8 mouse cellular contexts compared by ENCODE assay signal in the genomic region with DNA sequence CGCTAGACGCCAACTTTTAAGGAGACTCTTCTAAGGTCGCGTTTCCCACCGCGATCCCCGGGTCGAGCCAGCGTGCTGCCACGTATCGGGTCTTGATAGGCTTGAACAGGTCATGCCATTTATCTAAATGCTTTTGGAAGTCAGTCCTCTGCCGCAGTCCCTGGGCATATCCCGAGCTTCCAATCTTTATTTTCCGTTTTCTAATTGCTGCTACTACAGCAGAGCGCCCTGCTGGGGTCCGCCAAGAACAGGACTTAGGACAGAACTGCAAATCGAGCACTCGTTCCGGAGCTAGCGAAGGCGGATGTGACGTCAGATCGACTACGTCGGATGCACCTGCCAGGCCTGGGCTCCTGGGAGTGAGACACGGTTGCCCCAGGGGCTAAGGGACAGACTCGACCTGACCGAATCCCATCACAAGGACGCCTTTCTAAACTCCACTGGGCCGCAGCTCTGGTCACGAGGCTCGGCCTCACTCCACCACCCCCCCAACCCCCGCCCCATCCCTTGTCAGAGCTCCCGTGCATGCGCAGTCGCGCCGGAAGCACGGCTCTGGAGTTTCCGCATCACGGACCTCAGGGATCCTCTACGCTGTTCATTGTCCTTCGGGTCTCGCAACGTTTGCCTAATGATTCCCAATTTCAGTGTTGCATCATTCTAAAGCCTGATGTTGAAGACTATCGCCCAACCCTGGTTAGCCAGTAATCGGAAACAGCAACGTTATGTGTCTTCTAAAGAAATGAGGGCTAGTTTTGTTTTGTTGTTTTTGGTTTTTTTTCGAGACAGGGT. TPM values are rescaled to one million over a fixed set of nuclear protein-coding genes. Genes with fewer than 3 reads are reported as not detected.
DNase-seq lines count a peak whose midpoint lies in the region; ATAC-seq and TF ChIP-seq lines count a peak whose summit lies in the region.

No protein-coding gene starts in this region.

- H3K9me3 ChIP-seq in E14TG2a.4 (ENCODE audit: low read length) = peaks cover 9% of the 10 kb centered on the region
- no peaks in the 10 kb centered on the region for H3K9me3 ChIP-seq in forebrain, embryonic 12.5 days
- no peaks in the 10 kb centered on the region for H3K9me3 ChIP-seq in heart, postnatal 0 days (replicated peaks; ENCODE audit: control insufficient read depth, low read length)
- H3K9me3 ChIP-seq in liver, postnatal 0 days (ENCODE audit: low read length) = no peaks in the 10 kb centered on the region
- H3K9me3 ChIP-seq in neural tube, embryonic 14.5 days (ENCODE audit: control insufficient read depth, low read length) = no peaks in the 10 kb centered on the region

- TF ChIP-seq CTCF in E14TG2a.4 (conservative IDR thresholded peaks at IDR 0.05; ENCODE audit: low read length) = no peak
- no peak for TF ChIP-seq CTCF in heart, postnatal 0 days (IDR thresholded peaks at IDR 0.05; ENCODE audit: low read depth)
- TF ChIP-seq CTCF in liver, postnatal 0 days (IDR thresholded peaks at IDR 0.05; ENCODE audit: low read depth) = no peak

- 3% methylated on average over 49 of the region's 49 CpGs for WGBS in forebrain, embryonic 12.5 days
- under 1% methylated on average over 49 of the region's 49 CpGs for whole genome bisulfite sequencing in heart, postnatal 0 days
- under 1% methylated on average over 49 of the region's 49 CpGs for WGBS in large intestine, adult 2 months
- WGBS in liver, postnatal 0 days (ENCODE audit: insufficient replicate concordance) = 1% methylated on average over 49 of the region's 49 CpGs
- WGBS in neural tube, embryonic 14.5 days = 1% methylated on average over 49 of the region's 49 CpGs

- H3K27ac ChIP-seq in forebrain, embryonic 12.5 days = peak overlapping the region; percentile 99
- H3K27ac ChIP-seq in heart, postnatal 0 days (ENCODE audit: low read depth) = peak overlapping the region; percentile 98
- H3K27ac ChIP-seq in liver, postnatal 0 days (ENCODE audit: low read depth) = peak overlapping the region; percentile 89
- H3K27ac ChIP-seq in neural tube, embryonic 14.5 days (ENCODE audit: low read depth, low read length) = peak overlapping the region; percentile 99

- H3K4me2 ChIP-seq in forebrain, embryonic 12.5 days = peak overlapping the region; percentile 71
- H3K4me2 ChIP-seq in heart, postnatal 0 days (ENCODE audit: low read depth, low read length) = peak overlapping the region; percentile 76
- H3K4me2 ChIP-seq in liver, postnatal 0 days (ENCODE audit: low read depth, low read length) = peak overlapping the region; percentile 71
- peak overlapping the region; percentile 65 for H3K4me2 ChIP-seq in neural tube, embryonic 14.5 days (ENCODE audit: low read depth, low read length)

- H3K36me3 ChIP-seq in E14TG2a.4 (ENCODE audit: insufficient read depth, low read length) = peaks cover 27% of the 10 kb centered on the region
- peaks cover 15% of the 10 kb centered on the region for H3K36me3 ChIP-seq in forebrain, embryonic 12.5 days (replicated peaks)
- peaks cover 6% of the 10 kb centered on the region; the same call in 1 of the 2 replicates for H3K36me3 ChIP-seq in heart, postnatal 0 days (replicated peaks; ENCODE audit: control insufficient read depth, insufficient read depth, low read length)
- peaks cover 8% of the 10 kb centered on the region for H3K36me3 ChIP-seq in liver, postnatal 0 days (replicated peaks; ENCODE audit: insufficient read depth, low read length)
- no peaks in the 10 kb centered on the region for H3K36me3 ChIP-seq in neural tube, embryonic 14.5 days (ENCODE audit: control insufficient read depth, insufficient read depth, low read length)

- 0 out of 2 replicates have a peak, but pooled peaks have one; percentile 33 for TF ChIP-seq EP300 in heart, postnatal 0 days (IDR thresholded peaks at IDR 0.05; ENCODE audit: low read depth)
- TF ChIP-seq EP300 in liver, postnatal 0 days (IDR thresholded peaks at IDR 0.05; ENCODE audit: low read depth) = no peak

- ATAC-seq in forebrain, embryonic 12.5 days (ENCODE audit: low FRiP score) = peak; percentile 95
- peak; percentile 95 for ATAC-seq in heart, postnatal 0 days (ENCODE audit: insufficient read depth, low read depth)
- ATAC-seq in liver, postnatal 0 days = peak; percentile 96
- ATAC-seq in neural tube, embryonic 14.5 days (ENCODE audit: low read depth) = peak; percentile 96

- DNase-seq in c-Kit-positive CD71-positive TER-119-positive erythroid progenitor cells, embryonic 14.5 days (ENCODE audit: low spot score) = peak; percentile 86
- peak; percentile 87 for DNase-seq in heart, postnatal 0 days (ENCODE audit: low spot score)
- DNase-seq in large intestine, adult 2 months (ENCODE audit: low read depth, low spot score) = peak; percentile 70
- peak; percentile 93 for DNase-seq in liver, postnatal 0 days
- DNase-seq in testis, postnatal 10 days (ENCODE audit: low spot score) = peak; percentile 90

- H3K9ac ChIP-seq in forebrain, embryonic 12.5 days = peak overlapping the region; percentile 66
- H3K9ac ChIP-seq in heart, postnatal 0 days (replicated peaks; ENCODE audit: low read depth, low read length) = peak overlapping the region; percentile 60
- H3K9ac ChIP-seq in liver, postnatal 0 days (replicated peaks) = peak overlapping the region; percentile 66
- H3K9ac ChIP-seq in neural tube, embryonic 14.5 days (replicated peaks; ENCODE audit: low read depth, low read length) = peak overlapping the region; percentile 70

- peaks cover 32% of the 10 kb centered on the region for H3K4me1 ChIP-seq in E14TG2a.4 (replicated peaks; ENCODE audit: low read depth, low read length)
- H3K4me1 ChIP-seq in forebrain, embryonic 12.5 days = peaks cover 16% of the 10 kb centered on the region
- H3K4me1 ChIP-seq in heart, postnatal 0 days (ENCODE audit: control insufficient read depth, insufficient read depth) = no peaks in the 10 kb centered on the region
- peaks cover 7% of the 10 kb centered on the region; the same call in 1 of the 2 replicates for H3K4me1 ChIP-seq in liver, postnatal 0 days (ENCODE audit: insufficient read depth)
- H3K4me1 ChIP-seq in neural tube, embryonic 14.5 days (ENCODE audit: control insufficient read depth, insufficient read depth, low read length) = 0 out of 2 replicates have a peak, but pooled peaks cover 2% of the 10 kb centered on the region

- H3K4me3 ChIP-seq in E14TG2a.4 (replicated peaks; ENCODE audit: low read length) = peak overlapping the region; percentile 77
- H3K4me3 ChIP-seq in forebrain, embryonic 12.5 days (replicated peaks) = peak overlapping the region; percentile 51
- peak overlapping the region; percentile 54 for H3K4me3 ChIP-seq in heart, postnatal 0 days (ENCODE audit: low read depth, low read length)
- peak overlapping the region; percentile 63 for H3K4me3 ChIP-seq in liver, postnatal 0 days (ENCODE audit: low read depth, low read length)
- peak overlapping the region; percentile 44 for H3K4me3 ChIP-seq in neural tube, embryonic 14.5 days (ENCODE audit: low read depth, low read length)

- no peaks in the 10 kb centered on the region for H3K27me3 ChIP-seq in E14TG2a.4 (ENCODE audit: insufficient read depth, low read length)
- no peaks in the 10 kb centered on the region for H3K27me3 ChIP-seq in forebrain, embryonic 12.5 days
- H3K27me3 ChIP-seq in heart, postnatal 0 days (ENCODE audit: control insufficient read depth, insufficient read depth, low read length) = no peaks in the 10 kb centered on the region
- no peaks in the 10 kb centered on the region for H3K27me3 ChIP-seq in liver, postnatal 0 days (ENCODE audit: insufficient read depth, low read length)
- H3K27me3 ChIP-seq in neural tube, embryonic 14.5 days (ENCODE audit: control insufficient read depth, insufficient read depth, low read length) = no peaks in the 10 kb centered on the region

RNA-seq across cellular contexts. Expression of gene Anp32e, which starts 21.9 kb away (rescaled TPM):
- 405 and 446 TPM in 2 replicates for polyA plus RNA-seq in forebrain, embryonic 12.5 days (2016; fragmentation: Nextera tagmentation; extraction: Ambion mirVana)
- 25.9 and 33.5 TPM in 2 replicates for total RNA-seq in heart, postnatal 0 days (2014; rRNA removed; ENCODE audit: low replicate concordance)
- 105 and 118 TPM in 2 replicates for polyA plus RNA-seq in heart, postnatal 0 days (2015; fragmentation: Nextera tagmentation; extraction: Ambion mirVana)
- 13.8 and 18.8 TPM in 2 replicates for polyA plus RNA-seq in large intestine, adult 2 months (2012; rRNA removed)
- polyA plus RNA-seq in liver, postnatal 0 days (2015; fragmentation: Nextera tagmentation; extraction: Ambion mirVana) = 92.0 and 98.4 TPM in 2 replicates
- 36.5 and 55.8 TPM in 2 replicates for polyA plus RNA-seq in neural tube, embryonic 14.5 days (2014; fragmentation: Nextera tagmentation; extraction: Ambion mirVana)

RNA-seq across cellular contexts. Expression of gene Plekho1, which starts 44.8 kb away (rescaled TPM):
- polyA plus RNA-seq in forebrain, embryonic 12.5 days (2016; fragmentation: Nextera tagmentation; extraction: Ambion mirVana) = 91.3 and 95.1 TPM in 2 replicates
- total RNA-seq in heart, postnatal 0 days (2014; rRNA removed; ENCODE audit: low replicate concordance) = 116 and 138 TPM in 2 replicates
- 74.9 and 94.8 TPM in 2 replicates for polyA plus RNA-seq in heart, postnatal 0 days (2015; fragmentation: Nextera tagmentation; extraction: Ambion mirVana)
- polyA plus RNA-seq in large intestine, adult 2 months (2012; rRNA removed) = 49.7 and 54.9 TPM in 2 replicates
- 10.7 and 11.7 TPM in 2 replicates for polyA plus RNA-seq in liver, postnatal 0 days (2015; fragmentation: Nextera tagmentation; extraction: Ambion mirVana)
- 45.5 and 49.2 TPM in 2 replicates for polyA plus RNA-seq in neural tube, embryonic 14.5 days (2014; fragmentation: Nextera tagmentation; extraction: Ambion mirVana)

RNA-seq across cellular contexts. Expression of gene Car14, which starts 46.5 kb away (rescaled TPM):
- polyA plus RNA-seq in forebrain, embryonic 12.5 days (2016; fragmentation: Nextera tagmentation; extraction: Ambion mirVana) = 26.3 and 32.1 TPM in 2 replicates
- 126 and 131 TPM in 2 replicates for total RNA-seq in heart, postnatal 0 days (2014; rRNA removed; ENCODE audit: low replicate concordance)
- 137 and 144 TPM in 2 replicates for polyA plus RNA-seq in heart, postnatal 0 days (2015; fragmentation: Nextera tagmentation; extraction: Ambion mirVana)
- 2.5 and 3.0 TPM in 2 replicates for polyA plus RNA-seq in large intestine, adult 2 months (2012; rRNA removed)
- polyA plus RNA-seq in liver, postnatal 0 days (2015; fragmentation: Nextera tagmentation; extraction: Ambion mirVana) = 15.2 and 17.3 TPM in 2 replicates
- 0.12 and 0.89 TPM in 2 replicates for polyA plus RNA-seq in neural tube, embryonic 14.5 days (2014; fragmentation: Nextera tagmentation; extraction: Ambion mirVana)

RNA-seq across cellular contexts. Expression of gene Aph1a, which starts 57.2 kb away (rescaled TPM):
- 32.2 and 37.5 TPM in 2 replicates for polyA plus RNA-seq in forebrain, embryonic 12.5 days (2016; fragmentation: Nextera tagmentation; extraction: Ambion mirVana)
- 121 and 138 TPM in 2 replicates for total RNA-seq in heart, postnatal 0 days (2014; rRNA removed; ENCODE audit: low replicate concordance)
- polyA plus RNA-seq in heart, postnatal 0 days (2015; fragmentation: Nextera tagmentation; extraction: Ambion mirVana) = 42.7 and 50.8 TPM in 2 replicates
- 172 and 175 TPM in 2 replicates for polyA plus RNA-seq in large intestine, adult 2 months (2012; rRNA removed)
- polyA plus RNA-seq in liver, postnatal 0 days (2015; fragmentation: Nextera tagmentation; extraction: Ambion mirVana) = 17.1 and 22.9 TPM in 2 replicates
- 27.3 and 35.4 TPM in 2 replicates for polyA plus RNA-seq in neural tube, embryonic 14.5 days (2014; fragmentation: Nextera tagmentation; extraction: Ambion mirVana)

RNA-seq across cellular contexts. Expression of gene BC028528, which starts 59.2 kb away (rescaled TPM):
- 8.4 and 10.1 TPM in 2 replicates for polyA plus RNA-seq in forebrain, embryonic 12.5 days (2016; fragmentation: Nextera tagmentation; extraction: Ambion mirVana)
- total RNA-seq in heart, postnatal 0 days (2014; rRNA removed; ENCODE audit: low replicate concordance) = 5.3 and 41.9 TPM in 2 replicates
- polyA plus RNA-seq in heart, postnatal 0 days (2015; fragmentation: Nextera tagmentation; extraction: Ambion mirVana) = 38.0 and 39.2 TPM in 2 replicates
- 5.6 and 6.5 TPM in 2 replicates for polyA plus RNA-seq in large intestine, adult 2 months (2012; rRNA removed)
- 7.6 and 7.9 TPM in 2 replicates for polyA plus RNA-seq in liver, postnatal 0 days (2015; fragmentation: Nextera tagmentation; extraction: Ambion mirVana)
- 12.3 and 25.0 TPM in 2 replicates for polyA plus RNA-seq in neural tube, embryonic 14.5 days (2014; fragmentation: Nextera tagmentation; extraction: Ambion mirVana)

Comparison
In these comparisons a context has a peak if more than half of its experiments do, and no peak if none do; other contexts are left out.
1. Peak in every context shown above with its lines: DNase-seq, ATAC-seq, H3K4me3 ChIP-seq and H3K27ac ChIP-seq.